Mouse (Mus musculus): Measurements from ENCODE around the gene Gusb.

Gusb gene

DNA sequence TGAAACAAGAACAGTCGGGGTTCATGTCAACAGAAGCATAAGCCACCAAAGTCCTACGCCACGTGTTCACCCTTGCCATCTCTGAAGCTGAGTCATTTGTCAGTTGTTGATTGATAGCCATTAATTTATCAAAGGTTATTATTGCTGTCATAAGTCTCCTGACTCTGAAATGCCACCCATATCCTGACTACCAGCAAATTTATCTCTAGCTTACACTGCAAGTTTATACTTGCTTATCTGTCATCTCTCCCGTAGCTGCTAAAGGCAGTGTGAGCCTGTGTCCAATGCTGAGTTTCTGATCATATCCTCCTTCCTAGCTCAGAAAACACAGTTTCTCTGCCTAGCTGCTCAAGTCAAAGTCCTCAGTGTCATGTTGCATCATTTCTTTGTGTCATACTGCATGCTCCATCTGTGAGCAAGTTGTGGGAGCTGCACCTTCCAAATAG is 28.0 kb downstream of the Gusb start:
- no peak for DNase-seq (ENCODE audit: low spot score in 2 of 2)

DNA sequence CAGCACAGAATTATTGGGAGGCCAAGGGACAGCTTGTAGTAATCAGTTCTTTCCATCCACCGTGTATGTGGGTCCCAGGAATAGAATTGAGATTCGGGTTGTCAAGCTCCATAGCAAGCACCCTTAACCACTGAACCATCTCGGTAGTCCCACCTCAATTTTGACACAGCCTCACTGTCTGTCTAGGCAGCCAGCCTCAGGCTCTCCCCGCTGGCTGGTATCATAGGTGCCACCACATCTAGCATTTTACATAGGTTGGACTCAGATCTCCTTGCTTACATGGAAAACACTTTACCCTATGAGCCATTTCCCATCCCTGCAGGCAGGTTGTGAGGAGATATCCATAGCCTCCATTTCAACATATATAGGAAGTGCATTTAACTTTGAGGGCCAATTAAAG is 28.5 kb downstream of the Gusb start:
- DNase-seq (ENCODE audit: low spot score in 2 of 2), result no peak

DNA sequence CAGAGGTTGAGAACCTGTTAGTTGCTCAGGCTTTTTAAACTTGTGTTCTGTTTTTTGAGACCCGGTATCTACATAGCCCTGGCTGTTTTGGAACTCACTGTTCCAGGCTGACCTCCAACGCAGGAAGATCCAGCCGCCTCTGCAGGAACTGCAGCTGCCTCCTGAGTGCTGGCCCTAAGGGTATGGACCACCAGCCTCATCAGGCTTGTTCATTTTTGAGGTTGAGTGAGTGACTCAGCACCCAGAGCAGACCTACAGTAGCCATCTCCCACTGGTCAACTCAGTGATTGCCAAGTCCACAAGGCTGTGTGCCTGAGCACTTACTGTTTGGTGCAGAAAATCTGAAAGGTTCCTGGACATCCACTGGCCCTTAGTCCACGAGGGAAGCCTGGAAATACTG is 31.4 kb downstream of the Gusb start:
- DNase-seq (ENCODE audit: low spot score in 2 of 2), result no peak

DNA sequence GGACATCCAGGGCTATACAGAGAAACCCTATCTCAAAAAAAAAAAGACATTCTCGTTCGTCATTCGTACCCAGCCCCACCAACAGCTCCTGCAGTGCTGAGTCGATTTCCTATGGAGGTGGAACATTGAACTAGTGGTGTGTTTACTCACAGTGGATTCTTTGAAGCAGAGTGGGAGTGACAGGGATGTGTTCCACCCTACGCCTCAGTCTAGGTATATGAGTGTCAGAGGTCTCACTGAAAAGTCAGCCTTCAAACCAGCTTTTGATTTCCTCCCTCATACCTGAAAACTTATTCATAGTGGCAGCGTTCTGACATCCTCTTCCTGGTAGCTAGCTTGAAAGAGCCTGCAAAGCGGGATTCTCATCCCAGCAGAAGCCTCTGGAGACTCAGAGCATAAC is 34.4 kb downstream of the Gusb start:
- DNase-seq (ENCODE audit: low spot score in 2 of 2), result no peak

DNA sequence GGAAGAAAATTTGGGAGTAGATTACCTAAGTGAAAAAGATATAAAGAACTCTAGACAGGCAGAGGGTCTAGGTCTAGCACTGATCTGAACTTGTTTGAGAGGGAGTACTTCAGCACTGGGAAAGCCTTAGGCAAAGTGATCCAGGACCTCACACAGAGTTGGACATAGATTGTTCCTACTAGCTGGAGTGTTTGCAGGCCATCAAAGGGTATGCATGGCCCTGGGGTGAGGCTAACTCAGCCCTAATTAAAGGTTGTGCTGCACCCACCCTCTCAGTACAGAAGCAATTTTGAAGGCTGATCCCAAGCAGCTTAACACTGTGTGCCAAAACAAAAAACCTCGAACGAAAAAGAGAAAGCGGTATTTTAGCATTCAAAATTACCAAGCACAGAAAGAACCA is 36.4 kb downstream of the Gusb start:
- DNase-seq (ENCODE audit: low spot score in 2 of 2), result no peak

DNA sequence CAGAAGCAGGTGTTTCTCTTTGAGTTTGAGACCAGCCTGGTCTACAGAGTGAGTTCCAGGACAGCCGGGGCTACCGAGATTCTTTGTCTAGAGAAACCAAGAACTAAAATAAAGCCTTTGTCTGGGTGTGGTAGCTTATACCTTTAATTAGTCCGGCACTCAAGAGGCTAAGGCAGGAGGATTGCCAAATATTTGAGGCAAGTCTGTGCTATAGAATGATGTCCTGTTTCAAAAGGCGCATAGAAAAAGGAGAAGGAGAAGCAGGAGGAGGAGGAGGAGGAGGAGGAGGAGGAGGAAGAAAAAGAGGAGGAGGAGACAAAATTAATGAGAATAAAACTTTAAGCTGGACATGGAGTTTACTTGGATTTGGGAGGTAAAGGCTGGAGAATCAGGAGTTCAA is 39.6 kb downstream of the Gusb start:
- no peak for DNase-seq (ENCODE audit: low spot score in 2 of 2)

DNA sequence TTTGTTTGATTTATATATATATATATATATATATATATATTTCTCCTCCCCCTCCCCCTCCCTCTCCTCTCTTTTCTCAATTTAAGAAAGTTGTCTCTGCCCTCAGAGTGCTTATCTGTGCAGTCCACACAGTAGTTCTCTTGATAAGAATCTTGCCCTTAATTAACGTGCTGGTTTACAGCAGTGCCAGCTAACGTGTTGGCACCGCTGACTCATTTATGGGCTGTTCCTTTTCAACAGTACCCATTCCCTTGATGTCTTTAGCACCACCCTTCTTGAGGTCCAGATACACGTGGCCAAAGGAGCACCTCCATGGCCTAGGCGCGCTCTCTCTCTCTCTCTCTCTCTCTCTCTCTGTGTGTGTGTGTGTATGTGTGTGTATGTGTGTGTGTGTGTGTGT is 47.1 kb downstream of the Gusb start:
- DNase-seq (ENCODE audit: low spot score in 2 of 2), result no peak

DNA sequence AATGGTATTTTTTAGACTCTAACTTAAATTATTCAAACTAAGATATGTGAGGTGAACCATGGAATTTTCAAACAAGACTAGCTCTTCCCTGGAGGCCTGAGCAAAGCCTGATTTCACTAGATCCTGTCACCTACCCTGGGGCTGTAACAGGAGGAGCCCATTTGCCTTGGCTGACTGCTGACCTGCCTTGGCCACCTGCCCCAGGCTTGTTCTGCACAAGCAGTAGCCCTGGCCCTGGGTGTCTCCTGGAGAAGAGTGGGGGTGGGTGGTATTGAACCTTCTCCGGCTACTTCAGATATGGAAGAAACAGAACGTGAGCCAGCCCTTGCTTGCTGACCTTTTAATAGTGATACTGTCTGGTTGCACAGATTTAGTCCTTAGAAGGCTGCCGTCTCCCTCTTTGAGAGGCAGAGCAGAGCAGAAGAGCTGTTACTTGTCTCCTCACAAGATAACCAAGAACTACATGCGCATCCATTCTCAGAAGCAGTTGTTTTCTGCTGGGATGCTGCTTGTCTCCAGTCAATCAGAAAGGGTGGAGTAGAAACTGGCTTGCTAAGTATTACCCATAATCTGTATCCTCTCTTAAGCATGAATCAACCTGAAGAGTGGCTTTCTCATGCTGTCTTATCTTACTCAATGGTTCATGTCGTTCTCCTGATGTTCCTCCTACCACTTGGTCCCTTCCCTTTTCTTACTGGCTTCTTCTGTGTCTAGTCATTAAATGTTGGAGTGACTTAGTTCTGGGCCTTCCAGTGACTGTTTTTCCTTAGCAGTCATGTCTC is 48.2 kb downstream of the Gusb start:
- DNase-seq (ENCODE audit: low spot score in 2 of 2), result no peak

DNA sequence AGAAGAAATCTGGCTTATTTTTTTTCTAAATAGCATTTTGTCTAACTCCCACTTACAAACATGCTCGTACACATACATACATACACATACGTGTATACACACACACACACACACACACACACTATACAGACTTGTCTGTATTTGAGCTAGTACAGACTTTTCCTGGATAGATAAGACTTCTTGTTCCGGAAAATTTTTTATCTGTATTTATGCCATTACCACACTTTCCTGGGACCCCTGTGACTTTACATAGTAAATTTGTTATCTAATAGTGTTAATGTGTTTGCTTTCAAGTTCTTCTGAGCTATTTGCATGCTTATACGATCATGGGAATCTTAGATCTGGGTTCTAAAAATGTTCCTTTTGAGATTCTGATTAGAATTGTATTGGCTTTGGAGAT is 50.7 kb downstream of the Gusb start:
- DNase-seq (ENCODE audit: low spot score in 2 of 2), result no peak

DNA sequence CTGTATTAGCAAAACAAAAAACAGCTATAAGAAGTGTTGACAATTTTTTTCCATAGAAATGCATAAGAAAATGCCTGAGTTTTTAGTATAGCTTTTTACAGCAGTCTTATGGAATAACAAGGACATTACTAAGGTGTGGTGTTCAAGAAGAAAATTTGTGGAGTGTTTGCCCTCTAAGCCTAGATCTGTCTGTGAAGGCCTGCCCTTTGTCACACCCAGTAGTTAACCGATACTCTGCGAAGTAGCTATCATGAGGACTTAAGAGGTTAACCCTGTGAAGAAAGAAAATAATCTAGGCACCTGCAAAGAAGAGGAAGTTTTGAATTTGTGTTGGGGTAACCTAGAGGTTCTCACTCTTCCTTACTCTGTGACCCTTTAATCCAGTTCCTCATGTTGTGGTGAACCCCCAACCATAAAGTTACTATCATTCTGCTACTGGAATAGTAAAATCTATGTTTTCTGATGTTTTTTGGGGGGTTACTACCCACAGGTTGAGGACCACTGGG is 55.3 kb downstream of the Gusb start:
- DNase-seq (ENCODE audit: low spot score in 2 of 2), result no peak

DNA sequence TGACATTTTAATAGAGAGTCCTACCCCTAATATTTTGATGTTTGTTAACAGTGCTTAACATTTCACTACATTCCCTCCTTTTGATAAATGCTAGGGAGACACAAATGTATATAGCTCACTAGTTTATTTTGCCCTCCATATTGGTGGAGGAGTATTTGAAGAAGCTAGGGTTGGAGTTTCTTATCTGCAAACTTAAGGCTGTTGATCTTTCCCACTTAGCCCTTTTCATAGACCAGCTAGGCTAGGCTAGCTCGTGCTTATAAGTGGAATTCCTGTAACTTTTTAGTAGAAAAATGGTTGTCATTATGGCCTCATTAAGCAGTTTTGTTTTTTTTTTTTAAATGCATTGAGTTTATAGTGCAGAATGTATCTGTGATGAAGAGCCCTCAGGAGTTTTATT is 59.4 kb downstream of the Gusb start:
- DNase-seq (ENCODE audit: low spot score in 2 of 2), result no peak

DNA sequence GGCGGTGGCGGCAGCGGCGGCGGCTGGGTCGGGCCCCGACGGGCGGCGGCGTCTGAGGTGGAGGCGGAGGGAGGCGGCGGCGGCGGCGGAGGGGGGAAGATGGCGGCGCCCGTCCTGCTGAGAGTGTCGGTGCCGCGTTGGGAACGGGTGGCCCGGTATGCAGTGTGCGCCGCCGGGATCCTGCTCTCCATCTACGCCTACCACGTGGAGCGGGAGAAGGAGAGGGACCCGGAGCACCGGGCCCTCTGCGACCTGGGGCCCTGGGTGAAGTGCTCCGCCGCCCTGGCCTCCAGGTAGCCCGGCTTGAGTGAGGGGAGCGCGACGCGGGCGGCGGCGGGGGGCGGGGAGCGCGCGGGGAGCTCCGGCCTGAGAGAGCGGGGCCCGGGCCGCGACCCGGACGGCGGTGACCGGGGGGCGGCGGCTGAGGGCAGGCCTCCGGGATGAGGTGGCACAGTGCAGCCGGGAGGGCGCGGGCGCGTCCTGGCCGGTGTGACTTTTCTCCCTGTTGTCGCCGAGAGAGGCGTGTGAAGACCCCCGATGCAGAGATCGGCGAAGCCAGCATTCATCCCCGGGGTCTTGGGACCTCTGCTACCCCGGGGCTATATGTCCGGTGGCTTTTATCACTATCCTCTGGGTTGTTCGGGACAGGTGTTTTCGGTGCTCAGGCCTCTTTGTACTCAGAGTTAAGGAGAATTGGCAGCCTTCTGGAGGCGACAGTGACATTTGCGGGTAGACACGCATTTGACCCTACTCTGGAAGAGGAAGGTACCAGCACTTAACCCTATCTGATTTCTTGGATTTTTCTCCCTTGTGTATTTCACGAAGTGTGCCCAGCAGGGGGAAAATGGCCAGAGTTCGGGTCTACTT is 60.5 kb downstream of the Gusb start:
- DNase-seq (ENCODE audit: low spot score in 2 of 2), result peak; percentile 5 to 8

DNA sequence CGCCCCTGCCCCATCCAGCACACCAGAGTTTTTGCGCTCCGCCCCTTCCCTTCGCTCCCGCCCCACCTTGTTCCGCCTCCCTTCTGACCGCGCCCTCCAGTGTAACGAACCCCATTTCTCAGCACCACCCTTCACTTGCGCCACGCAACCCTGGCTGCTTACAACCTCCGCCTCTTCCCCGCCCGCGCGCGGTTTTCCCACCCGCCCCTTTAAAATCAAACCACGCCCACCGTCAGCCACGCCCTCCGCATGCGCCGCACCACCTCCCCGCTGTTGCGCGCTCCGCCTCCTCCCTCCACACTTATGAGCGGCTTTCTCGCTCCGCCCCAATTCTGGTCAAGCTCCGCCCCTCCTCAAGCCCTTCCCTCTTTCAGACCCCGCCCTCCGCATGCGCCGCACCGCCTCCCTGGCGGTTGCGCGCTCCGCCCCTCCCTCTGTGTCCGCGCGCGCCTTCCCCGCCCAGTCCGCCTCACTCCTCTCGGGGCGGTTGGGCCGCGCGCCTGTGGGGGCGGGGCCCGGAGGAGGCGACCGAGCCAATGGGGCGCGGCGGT is 61.3 kb downstream of the Gusb start, which contains the start of gene Vkorc1l1:
TSS of gene Vkorc1l1 (plus strand) at position 476 of the 551 bp plus-strand sequence.
- peak; percentile 99 for DNase-seq (ENCODE audit: low spot score in 2 of 2)

DNA sequence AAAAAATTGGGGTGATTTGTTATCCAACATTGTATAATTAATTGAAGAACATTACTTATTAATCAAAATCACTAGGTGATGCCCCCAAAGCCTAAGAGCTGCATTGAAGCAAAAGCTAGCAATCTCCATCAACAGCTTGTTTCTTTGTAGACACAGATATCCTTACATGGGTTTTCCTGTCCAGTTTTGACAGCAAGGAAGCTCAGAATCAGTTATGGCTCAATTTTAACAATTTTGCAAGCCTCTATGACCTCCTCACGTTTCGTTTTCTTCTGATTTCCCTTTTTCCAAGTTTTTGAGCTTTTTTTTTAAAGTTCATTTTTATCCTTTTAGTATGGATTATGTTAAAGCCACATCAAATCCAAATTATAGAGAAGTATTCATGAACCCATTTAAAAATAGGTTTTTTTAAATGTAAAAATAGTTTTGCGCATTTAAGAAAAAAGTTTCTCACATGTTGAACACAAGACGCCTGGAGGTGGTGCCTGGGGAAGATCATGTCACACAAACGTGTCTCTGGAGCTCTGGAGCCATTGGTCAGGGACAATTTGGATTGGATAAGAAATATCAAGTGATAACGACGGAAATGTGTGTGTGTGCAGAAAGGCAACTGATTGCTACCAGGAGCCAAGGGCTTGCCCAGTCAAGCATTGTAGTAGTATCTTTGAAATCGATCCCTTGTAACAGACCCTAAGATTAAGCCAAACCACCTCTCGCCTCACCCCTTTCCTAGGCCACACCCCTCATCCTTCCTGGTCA is 61.9 kb downstream of the Gusb start:
- no peak for DNase-seq (ENCODE audit: low spot score in 2 of 2)

DNA sequence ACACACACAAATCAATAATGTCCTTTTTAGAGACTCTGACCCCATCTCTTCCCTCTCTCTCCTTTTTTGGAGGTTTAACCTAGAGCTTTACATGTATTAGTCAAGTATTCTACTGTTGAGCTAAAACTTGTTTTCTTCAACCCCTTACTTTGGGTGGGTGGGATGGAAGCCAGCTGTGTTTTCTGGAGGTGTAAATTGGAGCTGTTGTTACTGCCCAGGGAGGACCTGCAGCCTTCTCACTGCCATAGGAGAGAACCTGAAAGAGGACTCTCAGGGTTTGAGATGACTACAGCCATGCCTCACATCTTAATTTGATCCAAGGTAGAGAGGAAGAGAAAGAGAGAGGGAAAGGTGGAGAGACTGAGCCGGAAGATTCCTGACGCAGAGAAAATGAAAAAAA is 62.6 kb downstream of the Gusb start:
- DNase-seq (ENCODE audit: low spot score in 2 of 2), result no peak

Measured in natural killer cell, adult 2 months (primary cell).